Mouse (Mus musculus) embryonic facial prominence, embryonic 12.5 days (tissue): Measurements from ENCODE around the gene Spag9. TPM values are rescaled to one million over a fixed set of nuclear protein-coding genes. Genes with fewer than 3 reads are reported as not detected.

Experiments
- ATAC-seq: fragments of 200-750 bp; cut with Nextera tagmentation; 2 replicates; pipeline ENCODE4 v1.8.0; 2017; ENCODE audit not compliant: insufficient number of reproducible peaks, insufficient read depth, low FRiP score, low TSS enrichment
- H3K27ac ChIP-seq: fragments of 300-500 bp; sonication (generic); 2 replicates; pipeline ENCODE4 v1.5.1; 2016; ENCODE audit warnings: mild to moderate bottlenecking
- H3K27me3 ChIP-seq: fragments of 300-500 bp; sonication (generic); 2 replicates; pipeline ENCODE4 v1.6.1; 2016; ENCODE audit warnings: mild to moderate bottlenecking, moderate library complexity
- H3K36me3 ChIP-seq: fragments of 300-500 bp; sonication (generic); 2 replicates; pipeline ENCODE4 v1.6.1; 2016; ENCODE audit warnings: mild to moderate bottlenecking
- H3K4me1 ChIP-seq: fragments of 300-500 bp; sonication (generic); 2 replicates; pipeline ENCODE4 v1.6.1; 2016
- H3K4me2 ChIP-seq: fragments of 300-500 bp; sonication (generic); replicated peaks from 2 replicates; pipeline ENCODE4 v1.6.1; 2016; ENCODE audit warnings: mild to moderate bottlenecking, moderate library complexity
- H3K4me3 ChIP-seq: fragments of 300-500 bp; sonication (generic); 2 replicates; pipeline ENCODE4 v1.5.1; 2016; ENCODE audit warnings: mild to moderate bottlenecking
- H3K9ac ChIP-seq: fragments of 300-500 bp; sonication (generic); 2 replicates; pipeline ENCODE4 v1.6.1; 2016; ENCODE audit warnings: mild to moderate bottlenecking, moderate library complexity
- H3K9me3 ChIP-seq: fragments of 300-500 bp; sonication (generic); 2 replicates; pipeline ENCODE4 v1.6.1; 2016; ENCODE audit warnings: mild to moderate bottlenecking, moderate library complexity
- WGBS: fragments of 180-500 bp; shearing (Covaris S2); methylation state at CpG from one replicate; pipeline ENCODE4 v1.1.7; 2016; 5-methylcytosine and 5-hydroxymethylcytosine counted together
- polyA plus RNA-seq: library from polyadenylated mRNA; unstranded; fragments of >200 nt; fragmentation: Nextera tagmentation; extraction: Ambion mirVana; gene quantifications from 2 replicates; pipeline ENCODE4 v1.2.1, GENCODE M21; 2016

Spag9 gene
- polyA plus RNA-seq, 1 experiment from 2014 or later, result 56.5 TPM

DNA sequence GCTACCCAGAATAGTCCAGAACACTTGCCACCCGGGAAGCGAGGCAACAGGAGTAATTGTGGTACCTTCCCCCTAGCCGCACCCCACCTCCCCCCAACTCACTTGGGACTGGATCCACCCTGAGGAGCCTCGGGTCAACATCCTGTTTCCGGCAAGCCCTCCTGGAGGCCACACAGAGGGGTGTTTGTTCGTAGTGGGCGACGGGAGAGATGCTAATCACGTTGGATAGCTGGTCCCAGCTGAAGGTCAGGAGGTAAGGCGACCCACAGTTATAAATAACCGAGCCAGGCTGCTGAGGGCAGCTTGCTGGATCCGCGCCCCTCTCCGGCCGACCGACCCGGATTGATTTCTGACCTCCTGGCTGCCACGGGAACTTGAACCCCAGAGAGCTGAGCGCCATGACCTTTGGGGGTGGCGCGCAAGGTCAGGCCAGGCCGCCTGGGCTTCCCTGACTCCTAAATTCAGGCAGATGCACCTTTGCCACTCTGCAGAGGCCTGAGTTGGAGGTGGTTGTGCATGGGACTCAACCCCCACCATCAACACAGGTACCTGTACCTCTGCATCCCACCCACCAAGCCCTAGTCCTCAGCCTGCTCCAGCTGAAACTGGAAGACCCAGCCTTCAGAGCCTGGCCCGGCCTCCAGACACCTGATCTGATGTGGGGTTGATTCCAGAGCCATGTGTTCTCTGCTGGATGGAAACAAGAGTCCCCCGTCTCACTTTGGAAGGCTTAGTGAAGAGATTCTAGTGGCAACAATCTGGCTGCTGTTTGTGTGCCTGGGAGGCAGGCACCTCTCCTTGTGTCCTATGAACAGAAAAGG, 142.7 kb downstream of the Spag9 start:
- Histone ChIP-seq H3K9me3 (no peaks in the 10 kb centered on the region), H3K36me3 (no peaks in the 10 kb centered on the region), H3K27me3 (no peaks in the 10 kb centered on the region), H3K4me1 (peaks cover 32% of the 10 kb centered on the region), H3K4me2 (no peak overlapping the region), H3K9ac (no peak overlapping the region), H3K4me3 (no peak overlapping the region), H3K27ac (no peak overlapping the region)
- WGBS, result 26% methylated on average over 24 of the region's 24 CpGs
- no peak for ATAC-seq

- 79% methylated on average over 5 of the region's 5 CpGs for WGBS
- Histone ChIP-seq H3K9ac (no peak overlapping the region), H3K36me3 (no peaks in the 10 kb centered on the region), H3K4me2 (no peak overlapping the region), H3K27me3 (no peaks in the 10 kb centered on the region), H3K27ac (no peak overlapping the region), H3K4me1 (peaks cover 26% of the 10 kb centered on the region), H3K9me3 (no peaks in the 10 kb centered on the region), H3K4me3 (no peak overlapping the region)
- ATAC-seq, result no peak
Observed at GRCm38 (mm10) chr11:94139232-94139620, 143.3 kb downstream of the Spag9 start.

- Histone ChIP-seq H3K9ac (no peak overlapping the region), H3K4me1 (peaks cover 20% of the 10 kb centered on the region), H3K4me3 (no peak overlapping the region), H3K4me2 (no peak overlapping the region), H3K9me3 (no peaks in the 10 kb centered on the region), H3K27me3 (no peaks in the 10 kb centered on the region), H3K27ac (no peak overlapping the region), H3K36me3 (no peaks in the 10 kb centered on the region)
- no peak for ATAC-seq
- 72% methylated on average over 3 of the region's 3 CpGs for WGBS
Observed at GRCm38 (mm10) chr11:94140540-94140939, 144.6 kb downstream of the Spag9 start.

- Histone ChIP-seq H3K27me3 (no peaks in the 10 kb centered on the region), H3K27ac (no peak overlapping the region), H3K4me1 (peaks cover 20% of the 10 kb centered on the region), H3K4me3 (no peak overlapping the region), H3K9me3 (no peaks in the 10 kb centered on the region), H3K4me2 (no peak overlapping the region), H3K36me3 (no peaks in the 10 kb centered on the region), H3K9ac (no peak overlapping the region)
- ATAC-seq, result no peak
- 60% methylated on average over 3 of the region's 3 CpGs for whole genome bisulfite sequencing
Observed at GRCm38 (mm10) chr11:94141564-94141963, 145.7 kb downstream of the Spag9 start.

- Histone ChIP-seq H3K27ac (no peak overlapping the region), H3K9ac (no peak overlapping the region), H3K4me3 (no peak overlapping the region), H3K36me3 (no peaks in the 10 kb centered on the region), H3K9me3 (no peaks in the 10 kb centered on the region), H3K27me3 (no peaks in the 10 kb centered on the region), H3K4me2 (no peak overlapping the region), H3K4me1 (peaks cover 10% of the 10 kb centered on the region)
- WGBS, result 64% methylated on average over 2 of the region's 2 CpGs
- ATAC-seq, result no peak
Observed at GRCm38 (mm10) chr11:94143336-94143735, 147.4 kb downstream of the Spag9 start.

DNA sequence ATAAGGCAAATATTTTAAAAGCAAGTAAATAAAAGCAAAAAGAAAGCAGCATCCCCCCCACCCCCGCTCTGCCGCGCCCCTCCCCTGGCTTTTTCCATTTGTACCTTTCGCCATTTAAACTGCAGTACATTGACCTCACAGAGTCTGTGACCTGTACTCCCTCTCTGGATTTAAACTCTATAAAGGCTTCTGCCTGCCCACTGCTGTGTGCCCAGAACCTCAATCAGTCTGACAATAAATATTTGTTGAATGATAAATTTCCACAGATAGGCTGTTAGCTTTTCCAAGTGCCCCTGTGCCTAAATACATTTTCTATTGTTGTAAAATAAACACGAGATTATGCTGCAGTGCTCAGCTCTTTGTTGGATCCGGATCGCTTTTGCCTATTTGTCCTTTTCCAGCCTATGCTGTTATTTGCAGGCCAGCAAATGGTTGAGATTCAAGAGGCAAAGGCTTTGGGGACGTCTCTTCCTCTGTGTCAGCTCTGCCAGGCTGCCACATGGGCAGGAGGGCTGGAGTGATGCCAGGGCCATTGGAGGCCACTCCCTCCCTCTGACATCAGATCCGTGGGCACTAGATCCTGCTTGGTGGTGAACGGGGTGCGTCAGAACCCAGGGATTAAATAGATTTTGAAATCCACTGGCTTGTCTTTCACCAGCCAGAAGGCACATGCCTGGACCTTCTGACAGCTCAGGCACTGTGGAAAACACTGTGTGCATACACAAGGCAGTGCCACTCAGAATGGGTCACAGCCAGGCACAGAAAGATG, 149.1 kb downstream of the Spag9 start:
- Histone ChIP-seq H3K9me3 (no peaks in the 10 kb centered on the region), H3K4me1 (no peaks in the 10 kb centered on the region), H3K27me3 (peaks cover 3% of the 10 kb centered on the region), H3K36me3 (no peaks in the 10 kb centered on the region), H3K27ac (no peak overlapping the region), H3K4me2 (no peak overlapping the region), H3K4me3 (no peak overlapping the region), H3K9ac (no peak overlapping the region)
- ATAC-seq, result no peak
- 81% methylated on average over 11 of the region's 11 CpGs for WGBS

GRCm38 (mm10) chr11:94146049-94146605, 150.2 kb downstream of the Spag9 start:
- Histone ChIP-seq H3K27ac (no peak overlapping the region), H3K4me2 (no peak overlapping the region), H3K4me1 (peaks cover 5% of the 10 kb centered on the region; the same call in 1 of the 2 replicates), H3K9ac (no peak overlapping the region), H3K9me3 (no peaks in the 10 kb centered on the region), H3K4me3 (no peak overlapping the region), H3K36me3 (no peaks in the 10 kb centered on the region), H3K27me3 (peaks cover 12% of the 10 kb centered on the region)
- 90% methylated on average over 14 of the region's 14 CpGs for WGBS
- no peak for ATAC-seq

- H3K27me3 ChIP-seq, result peaks cover 12% of the 10 kb centered on the region
- ATAC-seq, result no peak
- no peak overlapping the region for H3K4me2 ChIP-seq
- H3K9ac ChIP-seq, result no peak overlapping the region
- peaks cover 5% of the 10 kb centered on the region; the same call in 1 of the 2 replicates for H3K4me1 ChIP-seq
- no peak overlapping the region for H3K4me3 ChIP-seq
- H3K27ac ChIP-seq, result no peak overlapping the region
- H3K36me3 ChIP-seq, result no peaks in the 10 kb centered on the region
- WGBS, result 69% methylated on average over 11 of the region's 11 CpGs
- H3K9me3 ChIP-seq, result no peaks in the 10 kb centered on the region
Observed at GRCm38 (mm10) chr11:94146733-94147485, 151.0 kb downstream of the Spag9 start.

DNA sequence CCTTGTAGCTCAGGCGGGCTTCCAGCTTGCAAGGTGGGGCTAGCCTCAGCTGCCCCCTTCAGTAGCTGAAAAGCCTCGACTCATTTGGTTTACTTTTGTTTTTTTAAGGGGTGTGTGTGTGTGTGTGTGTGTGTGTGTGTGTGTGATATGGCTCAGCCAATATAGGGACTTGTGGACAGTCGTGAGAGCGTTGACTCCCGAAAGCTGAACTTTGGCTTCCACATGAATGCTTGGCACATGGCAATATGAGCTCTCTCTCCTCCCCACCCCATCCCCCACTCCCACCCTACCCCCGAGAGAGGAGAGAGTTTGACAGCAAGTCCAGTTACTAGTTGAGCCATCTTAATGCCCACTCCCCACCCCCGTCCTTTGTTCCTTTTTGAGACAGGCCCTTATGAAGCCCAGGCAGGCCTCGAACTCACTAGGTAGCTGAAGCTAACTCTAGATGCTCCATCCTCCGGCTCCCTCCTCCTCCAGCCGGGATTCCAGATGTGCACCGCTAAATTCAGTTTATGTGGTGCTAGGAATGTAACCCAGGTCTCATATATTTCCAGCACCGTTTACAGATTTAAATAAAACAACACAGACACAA, 152.3 kb downstream of the Spag9 start:
- no peak for ATAC-seq
- WGBS, result 38% methylated on average over 12 of the region's 12 CpGs
- Histone ChIP-seq H3K36me3 (no peaks in the 10 kb centered on the region), H3K9me3 (no peaks in the 10 kb centered on the region), H3K9ac (no peak overlapping the region), H3K4me3 (no peak overlapping the region), H3K4me2 (no peak overlapping the region), H3K4me1 (peaks cover 5% of the 10 kb centered on the region; the same call in 1 of the 2 replicates), H3K27ac (no peak overlapping the region), H3K27me3 (peaks cover 12% of the 10 kb centered on the region)

DNA sequence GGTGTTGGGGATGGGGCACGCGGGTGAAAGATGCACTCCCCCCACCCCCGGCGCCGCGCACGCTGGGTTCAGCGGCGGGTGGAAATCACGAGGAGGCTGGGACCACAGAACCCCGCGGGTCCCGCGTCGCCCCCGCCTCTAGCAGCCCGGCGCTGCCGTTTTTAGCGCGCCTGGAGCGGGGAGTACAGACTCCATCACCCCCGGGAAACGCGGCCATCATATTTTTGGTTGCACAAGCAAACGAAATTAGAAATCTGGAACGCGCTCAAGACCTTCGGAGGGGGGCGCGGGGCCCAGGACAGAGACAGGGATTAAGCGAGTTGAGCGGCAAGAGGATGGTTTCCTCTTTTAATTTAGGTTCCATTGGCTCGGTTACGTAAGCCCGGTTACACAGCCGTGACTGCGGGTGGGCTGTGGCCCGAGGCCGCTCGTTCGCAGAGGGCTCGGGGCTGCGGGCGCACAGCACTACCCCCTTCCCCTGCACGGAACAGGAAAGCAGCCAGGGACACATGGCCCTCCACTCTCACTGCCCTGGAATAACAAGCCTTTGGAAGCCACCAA, 153.1 kb downstream of the Spag9 start:
- peak overlapping the region; percentile 71 for H3K4me2 ChIP-seq
- under 1% methylated on average over 46 of the region's 46 CpGs for WGBS
- H3K4me3 ChIP-seq, result peak overlapping the region; percentile 41
- peaks cover 12% of the 10 kb centered on the region for H3K27me3 ChIP-seq
- no peak overlapping the region for H3K27ac ChIP-seq
- peak; percentile 13; the same call in 1 of the 2 replicates for ATAC-seq
- H3K4me1 ChIP-seq, result peaks cover 5% of the 10 kb centered on the region; the same call in 1 of the 2 replicates
- H3K9ac ChIP-seq, result peak overlapping the region; percentile 39
- H3K9me3 ChIP-seq, result no peaks in the 10 kb centered on the region
- H3K36me3 ChIP-seq, result no peaks in the 10 kb centered on the region
